Mouse (Mus musculus): ENCODE measurements around the gene Gm38392. TPM values are rescaled to one million over a fixed set of nuclear protein-coding genes. Genes with fewer than 3 reads are reported as not detected.
A peak's percentile ranks its signal among the peaks of the same experiment; 100 is the strongest.

The Gm38392 gene
- polyA plus RNA-seq (2016; fragmentation: Nextera tagmentation; extraction: Ambion mirVana) = 0.20 TPM in 1 of 2 replicates, not detected in the other

GRCm38 (mm10) chr3:88287110-88287509 lies at the start of gene Gm38392:
Gene Gm38392, minus strand, starts transcription at chr3:88287210.
- H3K4me2 ChIP-seq = no peak within 1 kb of the TSS
- no peaks in the 10 kb centered on the region for H3K27me3 ChIP-seq (replicated peaks)
- WGBS (ENCODE audit: insufficient replicate concordance) = 89% methylated on average over 4 of the region's 4 CpGs
- no peak for ATAC-seq
- H3K9ac ChIP-seq = no peak within 1 kb of the TSS
- no peaks in the 10 kb centered on the region for H3K4me1 ChIP-seq
- H3K4me3 ChIP-seq = no peak within 1 kb of the TSS
- H3K9me3 ChIP-seq (replicated peaks) = no peaks in the 10 kb centered on the region
- no peak within 1 kb of the TSS for H3K27ac ChIP-seq
- peaks cover 7% of the 10 kb centered on the region; the same call in 1 of the 2 replicates for H3K36me3 ChIP-seq

- Histone ChIP-seq H3K4me3 (peak within 1 kb of the TSS; percentile 80), H3K9ac (peak within 1 kb of the TSS; percentile 89)
Measured at GRCm38 (mm10) chr3:88336058-88337013, 49.3 kb upstream of the Gm38392 start, which contains the start of the genes Tmem79 and Smg5. Gene Tmem79, minus strand, starts transcription at chr3:88336148. Gene Smg5, plus strand, starts transcription at chr3:88336260.

GRCm38 (mm10) chr3:88335436-88336053 lies 48.5 kb upstream of the Gm38392 start:
- Histone ChIP-seq H3K4me1 (peaks cover 58% of the 10 kb centered on the region), H3K4me3 (peak overlapping the region; percentile 80), H3K27ac (peak overlapping the region; percentile 96), H3K9ac (peak overlapping the region; percentile 89), H3K9me3 (replicated peaks) (no peaks in the 10 kb centered on the region), H3K27me3 (replicated peaks) (peaks cover 6% of the 10 kb centered on the region; the same call in 1 of the 2 replicates), H3K4me2 (peak overlapping the region; percentile 81), H3K36me3 (peaks cover 13% of the 10 kb centered on the region)
- WGBS (ENCODE audit: insufficient replicate concordance) = under 1% methylated on average over 27 of the region's 27 CpGs
- peak; percentile 35 for ATAC-seq

More at GRCm38 (mm10) chr3:88336058-88337013, 49.3 kb upstream of the Gm38392 start, which contains the start of the genes Tmem79 and Smg5:
- H3K4me1 ChIP-seq = peaks cover 66% of the 10 kb centered on the region
- H3K36me3 ChIP-seq = peaks cover 18% of the 10 kb centered on the region
- peak within 1 kb of the TSS; percentile 81 for H3K4me2 ChIP-seq
- WGBS (ENCODE audit: insufficient replicate concordance) = 1% methylated on average over 56 of the region's 66 CpGs
- peak; percentile 88 for ATAC-seq
- H3K27me3 ChIP-seq (replicated peaks) = peaks cover 6% of the 10 kb centered on the region; the same call in 1 of the 2 replicates
- H3K27ac ChIP-seq = peak within 1 kb of the TSS; percentile 96
- no peaks in the 10 kb centered on the region for H3K9me3 ChIP-seq (replicated peaks)

GRCm38 (mm10) chr3:88334902-88335435 lies 48.0 kb upstream of the Gm38392 start:
- peaks cover 6% of the 10 kb centered on the region; the same call in 1 of the 2 replicates for H3K27me3 ChIP-seq (replicated peaks)
- ATAC-seq = no peak
- peaks cover 15% of the 10 kb centered on the region for H3K36me3 ChIP-seq
- peaks cover 55% of the 10 kb centered on the region for H3K4me1 ChIP-seq
- peak overlapping the region; percentile 96 for H3K27ac ChIP-seq
- no peaks in the 10 kb centered on the region for H3K9me3 ChIP-seq (replicated peaks)
- WGBS (ENCODE audit: insufficient replicate concordance) = 16% methylated on average over 3 of the region's 3 CpGs
- H3K9ac ChIP-seq = peak overlapping the region; percentile 89
- H3K4me2 ChIP-seq = peak overlapping the region; percentile 81
- peak overlapping the region; percentile 80 for H3K4me3 ChIP-seq

- H3K4me1 ChIP-seq = peaks cover 47% of the 10 kb centered on the region
- peaks cover 6% of the 10 kb centered on the region; the same call in 1 of the 2 replicates for H3K27me3 ChIP-seq (replicated peaks)
- H3K9ac ChIP-seq = peak overlapping the region; percentile 89
- ATAC-seq = peak; percentile 33; the same call in 1 of the 2 replicates
- H3K9me3 ChIP-seq (replicated peaks) = no peaks in the 10 kb centered on the region
- H3K4me3 ChIP-seq = peak overlapping the region; percentile 80
- peak overlapping the region; percentile 96 for H3K27ac ChIP-seq
- H3K36me3 ChIP-seq = peaks cover 23% of the 10 kb centered on the region
- 53% methylated on average over 12 of the region's 12 CpGs for WGBS (ENCODE audit: insufficient replicate concordance)
- H3K4me2 ChIP-seq = peak overlapping the region; percentile 81
Measured at GRCm38 (mm10) chr3:88334029-88334658, 47.1 kb upstream of the Gm38392 start.

GRCm38 (mm10) chr3:88331282-88331681 lies 44.3 kb upstream of the Gm38392 start:
- Histone ChIP-seq H3K27ac (no peak overlapping the region), H3K36me3 (peaks cover 44% of the 10 kb centered on the region), H3K9ac (no peak overlapping the region), H3K9me3 (replicated peaks) (no peaks in the 10 kb centered on the region), H3K4me1 (peaks cover 25% of the 10 kb centered on the region), H3K4me3 (no peak overlapping the region), H3K4me2 (no peak overlapping the region), H3K27me3 (replicated peaks) (peaks cover 6% of the 10 kb centered on the region; the same call in 1 of the 2 replicates)
- 8% methylated on average over 2 of the region's 2 CpGs for WGBS (ENCODE audit: insufficient replicate concordance)
- ATAC-seq = no peak

GRCm38 (mm10) chr3:88328956-88329355 lies 41.9 kb upstream of the Gm38392 start:
- no peak overlapping the region for H3K4me2 ChIP-seq
- 63% methylated on average over 5 of the region's 5 CpGs for WGBS (ENCODE audit: insufficient replicate concordance)
- H3K4me1 ChIP-seq = peaks cover 23% of the 10 kb centered on the region
- H3K36me3 ChIP-seq = peaks cover 48% of the 10 kb centered on the region
- H3K9ac ChIP-seq = no peak overlapping the region
- H3K27me3 ChIP-seq (replicated peaks) = peaks cover 6% of the 10 kb centered on the region; the same call in 1 of the 2 replicates
- no peak overlapping the region for H3K27ac ChIP-seq
- ATAC-seq = no peak
- no peaks in the 10 kb centered on the region for H3K9me3 ChIP-seq (replicated peaks)
- H3K4me3 ChIP-seq = no peak overlapping the region

GRCm38 (mm10) chr3:88324951-88325405 lies 38.0 kb upstream of the Gm38392 start, which contains the start of gene Glmp:
Gene Glmp, plus strand, starts transcription at chr3:88325023.
- Histone ChIP-seq H3K36me3 (peaks cover 68% of the 10 kb centered on the region), H3K4me1 (peaks cover 15% of the 10 kb centered on the region)
- WGBS (ENCODE audit: insufficient replicate concordance) = 1% methylated on average over 10 of the region's 10 CpGs

GRCm38 (mm10) chr3:88299172-88299571 lies 12.2 kb upstream of the Gm38392 start:
- ATAC-seq = no peak
- Histone ChIP-seq H3K36me3 (peaks cover 58% of the 10 kb centered on the region), H3K27me3 (replicated peaks) (no peaks in the 10 kb centered on the region), H3K9ac (no peak overlapping the region), H3K9me3 (replicated peaks) (no peaks in the 10 kb centered on the region), H3K4me3 (peak overlapping the region; percentile 72; the same call in 1 of the 2 replicates), H3K27ac (no peak overlapping the region), H3K4me2 (peak overlapping the region; percentile 79), H3K4me1 (peaks cover 27% of the 10 kb centered on the region)
- 23% methylated on average over 1 of the region's 1 CpGs for WGBS (ENCODE audit: insufficient replicate concordance)

More at GRCm38 (mm10) chr3:88324951-88325405, 38.0 kb upstream of the Gm38392 start, which contains the start of gene Glmp:
- ATAC-seq = peak; percentile 82
- H3K9me3 ChIP-seq (replicated peaks) = no peaks in the 10 kb centered on the region
- peak within 1 kb of the TSS; percentile 76 for H3K4me3 ChIP-seq
- peak within 1 kb of the TSS; percentile 83 for H3K4me2 ChIP-seq
- H3K27ac ChIP-seq = peak within 1 kb of the TSS; percentile 61
- H3K9ac ChIP-seq = peak within 1 kb of the TSS; percentile 82
- H3K27me3 ChIP-seq (replicated peaks) = no peaks in the 10 kb centered on the region

GRCm38 (mm10) chr3:88297321-88297851 lies 10.4 kb upstream of the Gm38392 start:
- Histone ChIP-seq H3K9ac (peak overlapping the region; percentile 80), H3K27ac (peak overlapping the region; percentile 94), H3K4me2 (peak overlapping the region; percentile 79), H3K4me1 (peaks cover 27% of the 10 kb centered on the region), H3K27me3 (replicated peaks) (no peaks in the 10 kb centered on the region), H3K9me3 (replicated peaks) (no peaks in the 10 kb centered on the region), H3K4me3 (peak overlapping the region; percentile 72), H3K36me3 (peaks cover 41% of the 10 kb centered on the region)
- ATAC-seq = no peak
- WGBS (ENCODE audit: insufficient replicate concordance) = under 1% methylated on average over 30 of the region's 30 CpGs
